ENCODE assay signal across 8 mouse cellular contexts in the genomic region with DNA sequence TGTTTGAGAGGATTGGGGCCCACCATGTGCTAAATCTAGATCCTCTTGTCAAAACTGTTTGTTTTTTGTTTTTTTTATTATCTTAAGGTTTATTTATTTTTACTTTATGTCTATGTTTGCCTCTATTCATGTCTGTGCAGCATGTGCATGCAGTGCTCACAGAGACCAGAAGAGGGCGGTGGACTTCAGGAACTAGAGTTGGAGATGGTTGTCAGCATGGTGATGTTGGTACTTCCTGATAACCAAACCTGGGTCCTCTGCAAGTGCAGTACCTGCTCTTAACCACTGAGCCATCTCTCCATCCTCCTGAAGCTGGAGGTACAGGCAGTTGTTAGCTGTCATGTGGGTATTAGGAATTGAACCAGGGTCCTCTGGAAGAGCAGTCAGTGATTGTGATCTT. TPM values are rescaled to one million over a fixed set of nuclear protein-coding genes. Genes with fewer than 3 reads are reported as not detected.
A peak's percentile ranks its signal among the peaks of the same experiment; 100 is the strongest.
DNase-seq lines count a peak whose midpoint lies in the region; ATAC-seq lines count a peak whose summit lies in the region.

No protein-coding gene starts in this region.

- peak; percentile 54 for DNase-seq in adrenal gland, postnatal 14 days
- no peak for DNase-seq in adrenal gland, adult 2 months
- peak; percentile 44 for DNase-seq in lung, postnatal 10 days
- no peak for DNase-seq in lung, postnatal 14 days
- peak; percentile 17 for DNase-seq in forelimb bud, embryonic 11.5 days (ENCODE audit: low read depth, low spot score)
- DNase-seq in thymus, postnatal 14 days, result peak; percentile 58
- DNase-seq in adrenal gland, postnatal 25 days, result no peak

- no peak for ATAC-seq in inflammation-experienced regulatory T-cells, adult 6 months

RNA-seq across cellular contexts. Expression of a gene that starts 8.0 kb away (rescaled TPM):
- total RNA-seq in adrenal gland, postnatal 14 days (2021), result 51.3 and 59.9 TPM in 2 replicates
- total RNA-seq in adrenal gland, adult 2 months (2021), result 10 to 100 TPM; 65.8 to 74.9 TPM
- polyA plus RNA-seq in adrenal gland, adult 2 months (2012; rRNA removed), result 41.7 and 46.5 TPM in 2 replicates
- polyA plus RNA-seq in inflammation-experienced regulatory T-cells, adult 6 months (2017; shearing (Covaris generic)), result 10 to 100 TPM; 43.4 to 59.2 (median 56.3) TPM
- total RNA-seq in adrenal gland, postnatal 25 days (2021), result 66.3 and 73.6 TPM in 2 replicates

Comparison
In these comparisons a context has a peak if more than half of its experiments do, and no peak if none do; other contexts are left out.
1. DNase-seq: peak in adrenal gland, postnatal 14 days (single experiment), lung, postnatal 10 days (single experiment), forelimb bud, embryonic 11.5 days (single experiment) and thymus, postnatal 14 days (single experiment); none in adrenal gland, adult 2 months (single experiment), lung, postnatal 14 days (single experiment) and adrenal gland, postnatal 25 days (single experiment).